Mouse (Mus musculus) retina, adult 2 months (tissue): ENCODE data around the gene Olfr186.
"Not testable (repeated sequence)": the region's sequence is repeated elsewhere in the genome, so short reads cannot be mapped to it uniquely, and the experiment has no call there.

Experiments
- DNase-seq: peaks from one replicate; pipeline ENCODE4 v3.0.0-alpha.2; 2012; ENCODE audit warnings: low read depth, low spot score

The Olfr186 gene

DNA sequence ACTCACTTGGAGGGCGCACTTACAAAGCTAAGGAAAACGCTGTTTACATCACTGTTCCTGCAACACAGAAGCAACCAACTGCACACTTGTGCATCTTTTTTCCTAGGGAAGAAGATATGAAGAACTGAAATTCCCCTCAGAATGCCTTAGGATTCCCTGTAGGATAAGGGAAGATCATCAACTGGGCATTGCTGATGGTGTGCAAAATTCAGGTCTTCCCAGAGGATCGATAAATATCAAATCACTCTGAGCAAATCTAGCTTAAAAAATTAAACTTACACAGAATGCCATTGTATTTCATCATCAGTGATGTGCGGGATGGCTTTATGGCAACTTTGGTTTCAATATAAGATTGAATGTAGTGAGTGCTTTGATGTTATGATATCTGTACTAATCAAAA is at the start of gene Olfr186:
TSS of gene Olfr186 (minus strand) at position 101 of the 400 bp plus-strand sequence.
- DNase-seq, result no peak

DNA sequence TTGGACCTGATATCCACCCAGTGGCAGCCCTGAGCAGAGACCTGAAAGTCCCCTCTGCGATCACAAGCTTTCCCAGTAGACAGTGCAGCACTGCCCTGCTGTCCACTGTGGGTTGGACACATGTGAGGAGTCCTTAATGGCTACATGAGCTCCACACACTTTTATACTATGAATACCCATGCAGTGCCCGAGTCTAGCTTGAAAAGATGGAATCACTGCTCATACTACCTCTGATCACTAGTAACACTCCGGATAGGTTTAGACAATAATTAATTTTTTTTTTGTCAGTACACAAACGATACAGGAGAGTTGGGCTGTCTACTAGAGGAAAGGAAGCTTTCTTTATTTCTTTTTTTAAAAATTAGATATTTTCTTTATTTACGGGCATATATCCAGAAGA is 47.8 kb upstream of the Olfr186 start, which contains the start of gene Olfr190:
TSS of gene Olfr190 (minus strand) at position 101 of the 400 bp plus-strand sequence.
- DNase-seq, result no peak

DNA sequence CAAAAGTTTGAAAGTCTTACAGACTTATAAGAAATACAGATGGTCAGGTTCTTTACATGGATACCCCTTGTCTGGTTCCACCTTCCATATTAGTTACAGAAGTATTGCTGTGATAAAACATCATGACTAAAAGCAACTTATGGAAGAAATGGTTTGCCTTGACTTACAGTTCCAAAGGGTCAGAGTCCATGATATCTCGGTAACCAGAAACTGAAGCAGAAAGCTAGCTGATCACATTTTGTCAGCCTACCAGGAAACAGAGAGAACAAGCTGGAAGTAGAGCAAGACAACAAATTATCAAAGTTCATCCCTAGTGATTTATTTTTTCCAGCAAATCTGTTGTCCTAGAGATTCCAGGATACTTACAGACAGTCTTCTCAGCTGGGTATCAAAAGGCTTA is 43.4 kb upstream of the Olfr186 start:
- DNase-seq, result no peak

GRCm38 (mm10) chr16:59071755-59072154 is 41.7 kb upstream of the Olfr186 start:
- no peak for DNase-seq

- DNase-seq, result not testable (repeated sequence)
Observed at GRCm38 (mm10) chr16:59062411-59062810, 32.3 kb upstream of the Olfr186 start.

- DNase-seq, result not testable (repeated sequence)
Observed at GRCm38 (mm10) chr16:59049286-59049685, 19.2 kb upstream of the Olfr186 start.

DNA sequence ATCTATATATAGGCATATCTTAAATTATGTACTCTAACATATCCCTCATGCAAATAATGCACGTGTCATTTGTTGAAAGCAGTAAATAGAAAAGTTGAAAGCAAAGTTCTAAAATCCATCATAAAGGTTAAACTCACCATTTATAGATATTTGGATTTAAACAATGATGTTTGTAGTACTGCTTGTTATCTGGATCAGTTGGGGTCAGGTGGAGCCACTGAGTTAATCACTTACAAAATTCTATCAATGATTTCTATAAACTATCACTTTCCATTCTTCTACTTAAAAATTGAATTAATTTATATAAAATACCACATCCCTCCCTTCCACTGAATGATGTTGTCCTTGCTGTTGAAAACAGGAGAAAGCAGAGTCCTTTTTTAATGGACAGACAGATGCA is 18.8 kb upstream of the Olfr186 start:
- DNase-seq, result no peak

DNA sequence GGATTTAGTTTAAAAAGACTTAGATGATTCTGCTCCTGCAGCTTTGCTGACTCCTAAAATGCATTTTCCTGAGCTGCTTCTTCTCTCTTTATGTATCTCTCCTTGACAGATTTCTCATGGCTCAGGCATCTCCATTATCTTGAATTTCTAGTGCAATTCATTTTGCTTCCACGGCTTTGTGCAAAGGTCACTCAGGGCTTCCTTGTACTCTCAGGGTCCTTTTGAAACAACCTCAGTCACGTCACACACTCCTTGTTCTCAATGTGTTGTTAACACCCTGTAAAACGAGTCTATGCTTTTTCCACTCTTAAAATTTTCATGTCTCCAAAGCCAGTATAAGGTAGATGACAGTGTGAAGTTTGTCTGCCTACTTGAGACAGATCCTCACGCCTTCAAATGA is 17.5 kb upstream of the Olfr186 start:
- DNase-seq, result no peak

GRCm38 (mm10) chr16:59045835-59046234 is 15.7 kb upstream of the Olfr186 start:
- no peak for DNase-seq

DNA sequence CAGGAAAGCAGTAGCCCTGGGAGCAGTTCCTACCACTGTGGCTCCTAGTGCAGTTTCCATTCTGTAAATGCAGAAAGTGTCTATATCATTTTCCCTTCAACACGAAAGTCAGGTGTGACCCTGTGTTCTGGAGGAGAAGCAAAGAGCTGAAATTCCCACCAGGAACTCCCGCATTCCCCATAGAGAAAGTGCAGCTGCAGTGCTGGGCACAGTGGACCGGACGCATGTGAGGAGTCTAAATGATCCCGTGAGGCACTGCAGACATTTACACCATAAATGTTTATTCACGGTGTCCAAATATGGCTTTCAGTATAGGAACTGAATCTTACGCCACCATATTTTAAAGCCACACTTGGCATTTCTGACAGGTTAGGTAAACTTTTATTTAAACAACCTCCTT is 9.6 kb upstream of the Olfr186 start, which contains the start of gene Olfr187:
TSS of gene Olfr187 (minus strand) at position 58 of the 400 bp plus-strand sequence.
- DNase-seq, result no peak

- no peak for DNase-seq
Observed at GRCm38 (mm10) chr16:59013357-59014018, 16.6 kb downstream of the Olfr186 start.

- no peak for DNase-seq
Observed at GRCm38 (mm10) chr16:59007146-59007545, 22.9 kb downstream of the Olfr186 start.

DNA sequence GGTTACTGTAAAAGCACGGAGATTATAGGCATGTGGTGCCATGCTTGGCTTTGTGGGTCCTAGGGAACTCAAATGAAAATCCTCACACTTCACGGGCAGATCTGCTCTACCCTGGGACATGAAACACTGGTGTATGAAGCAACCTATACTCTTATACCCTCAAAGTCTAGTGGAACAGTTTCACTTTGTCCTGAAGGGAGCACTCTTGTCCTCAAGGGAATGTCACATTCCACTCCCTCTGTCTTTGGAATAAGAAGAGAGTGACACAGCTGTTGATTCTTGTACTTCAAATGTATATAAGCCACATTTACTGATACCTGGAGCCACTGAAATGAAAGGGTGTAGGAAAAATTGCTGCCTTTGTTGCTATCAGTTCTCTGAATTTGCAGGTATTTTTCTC is 35.0 kb downstream of the Olfr186 start, which contains the start of gene Olfr183:
TSS of gene Olfr183 (plus strand) at position 301 of the 400 bp plus-strand sequence.
- no peak for DNase-seq
